Mouse (Mus musculus) bone marrow, adult 2 months (tissue): ENCODE measurements around the gene Gabarap.

Experiments
- CTCF ChIP-seq: fragments of 200-500 bp; IDR thresholded peaks from 2 replicates; pipeline ENCODE4 v1.5.1; 2011; ENCODE audit warnings: low read length, control low read depth; ENCODE audit not compliant: control insufficient read depth, insufficient read depth
- POLR2A ChIP-seq: fragments of 200-500 bp; IDR thresholded peaks from 2 replicates; pipeline ENCODE4 v1.6.1; 2011; ENCODE audit warnings: low read depth, mild to moderate bottlenecking, control low read depth, low read length, borderline replicate concordance; ENCODE audit not compliant: control insufficient read depth

- TF ChIP-seq CTCF (no peak), POLR2A (no peak)
These were observed 11.5 kb downstream of the Gabarap start for GRCm38 (mm10) chr11:70002471-70002870.
